Mouse (Mus musculus) E14TG2a.4 (cell line): ENCODE data around the gene Myo1e.

Experiments
- CTCF ChIP-seq: conservative IDR thresholded peaks from 2 replicates; pipeline ENCODE4 v1.5.1; 2014; ENCODE audit warnings: low read length
- POU5F1 ChIP-seq: IDR thresholded peaks from 2 replicates; pipeline ENCODE4 v1.6.1; 2014; ENCODE audit warnings: low read length, borderline replicate concordance

GRCm38 (mm10) chr9:70310046-70310445 is 102.9 kb downstream of the Myo1e start:
- TF ChIP-seq CTCF (no peak), POU5F1 (no peak)
